Mouse (Mus musculus): ENCODE results near the gene Bcr.
"Not testable (repeated sequence)": the region's sequence is repeated elsewhere in the genome, so short reads cannot be mapped to it uniquely, and the experiment has no call there.

Gene Bcr

GRCm38 (mm10) chr10:75060217-75060842 is at the start of gene Bcr:
Gene Bcr (plus strand): TSS chr10:75060592.
- DNase-seq (ENCODE audit: low spot score in 2 of 2): peak in 1 of 2 experiments; percentile 78

DNA sequence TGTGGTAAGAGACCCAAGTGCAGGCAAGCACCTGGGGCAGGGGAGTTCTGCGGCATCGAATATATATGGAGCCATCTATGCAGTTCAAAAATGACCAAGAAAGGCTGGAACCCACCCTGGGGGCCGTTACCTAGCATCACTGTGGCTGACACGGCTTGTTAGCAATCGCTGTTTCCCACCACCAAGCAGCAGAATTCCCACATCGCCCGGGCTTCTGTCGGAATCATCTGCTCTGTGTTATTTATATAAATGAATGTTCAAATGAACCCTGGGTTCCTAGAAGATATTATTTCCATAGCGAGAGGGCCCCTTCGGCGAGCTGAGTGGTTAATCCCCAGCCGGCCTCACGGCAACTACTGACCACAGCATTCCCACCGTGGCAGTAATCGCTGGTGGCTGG is 49.7 kb upstream of the Bcr start:
- no peak for DNase-seq (ENCODE audit: low spot score in 2 of 2)

- DNase-seq (ENCODE audit: low spot score in 2 of 2): no peak
These were observed 44.9 kb upstream of the Bcr start for GRCm38 (mm10) chr10:75015465-75015864.

- DNase-seq (ENCODE audit: low spot score in 2 of 2): no peak
These were observed 43.9 kb upstream of the Bcr start for GRCm38 (mm10) chr10:75016481-75016880.

DNA sequence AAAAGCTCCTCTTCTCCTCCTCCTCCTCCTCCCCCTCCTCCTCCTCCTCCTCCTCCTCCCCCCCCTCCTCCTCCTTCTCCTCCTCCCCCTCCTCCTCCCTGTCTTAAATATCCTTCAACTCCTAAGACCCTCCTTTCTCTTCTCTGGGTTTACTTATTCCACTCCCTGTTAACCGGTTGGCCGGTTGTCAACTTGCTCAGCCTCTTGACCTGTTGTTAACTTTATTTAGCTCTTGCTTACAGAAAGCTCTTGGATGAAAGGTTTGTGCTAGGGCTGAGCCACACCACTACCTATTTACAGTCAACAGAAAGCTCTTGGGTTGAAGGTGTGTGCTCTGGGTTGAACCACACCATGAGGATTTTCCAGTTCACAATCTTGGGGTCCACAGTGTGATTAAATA is 40.1 kb upstream of the Bcr start:
- no peak for DNase-seq (ENCODE audit: low spot score in 2 of 2)

DNA sequence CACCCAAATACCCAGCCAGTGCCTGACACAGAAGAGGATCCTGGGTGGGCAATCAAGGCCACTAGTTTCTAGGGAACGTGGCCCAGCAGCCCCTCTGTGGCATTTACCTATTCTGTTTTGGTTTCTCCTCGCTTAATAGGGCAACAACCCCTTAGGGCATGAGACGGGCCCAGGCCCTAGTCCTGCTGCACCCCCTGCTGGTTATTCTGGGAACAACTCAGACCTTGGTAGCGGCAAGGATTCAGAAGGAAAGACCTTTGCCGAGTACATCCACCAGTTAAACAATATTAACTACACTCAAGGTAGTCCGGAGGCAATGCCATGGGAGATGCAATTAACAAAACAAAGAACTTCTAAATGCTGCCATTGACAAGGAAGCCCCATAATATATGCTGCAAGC is 39.3 kb upstream of the Bcr start:
- peak in 1 of 2 experiments; percentile 77 for DNase-seq (ENCODE audit: low spot score in 2 of 2)

- no peak for DNase-seq (ENCODE audit: low spot score in 2 of 2)
These were observed 33.9 kb upstream of the Bcr start for GRCm38 (mm10) chr10:75026491-75026890.

GRCm38 (mm10) chr10:75028743-75029142 is 31.6 kb upstream of the Bcr start:
- no peak for DNase-seq (ENCODE audit: low spot score in 2 of 2)

GRCm38 (mm10) chr10:75029677-75030076 is 30.7 kb upstream of the Bcr start:
- no peak for DNase-seq (ENCODE audit: low spot score in 2 of 2)

DNA sequence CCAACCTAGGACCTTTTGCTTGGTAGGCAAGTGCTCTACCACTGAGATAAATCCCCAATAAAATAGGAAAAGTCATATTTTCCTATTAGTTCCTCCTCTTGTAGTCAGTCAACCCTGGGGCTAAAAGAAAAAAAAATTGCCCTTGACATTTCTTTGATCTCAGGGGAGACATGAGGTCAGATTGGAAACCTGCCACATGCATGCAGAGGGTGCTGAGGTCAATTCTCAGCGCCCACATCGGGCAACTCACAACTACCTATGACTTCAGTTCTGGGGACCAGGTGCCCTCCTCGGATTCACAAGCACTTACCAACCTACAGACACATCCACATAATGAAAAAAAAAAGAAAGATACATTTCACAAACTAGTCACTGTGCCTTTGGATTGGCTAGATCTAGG is 30.2 kb upstream of the Bcr start:
- DNase-seq (ENCODE audit: low spot score in 2 of 2): no peak

GRCm38 (mm10) chr10:75031345-75032114 is 28.9 kb upstream of the Bcr start:
- no peak for DNase-seq (ENCODE audit: low spot score in 2 of 2)

GRCm38 (mm10) chr10:75032395-75032794 is 28.0 kb upstream of the Bcr start, which contains the start of gene Rsph14:
Gene Rsph14 (minus strand): TSS chr10:75032586.
- peak; percentile 81 for DNase-seq (ENCODE audit: low spot score in 2 of 2)

DNA sequence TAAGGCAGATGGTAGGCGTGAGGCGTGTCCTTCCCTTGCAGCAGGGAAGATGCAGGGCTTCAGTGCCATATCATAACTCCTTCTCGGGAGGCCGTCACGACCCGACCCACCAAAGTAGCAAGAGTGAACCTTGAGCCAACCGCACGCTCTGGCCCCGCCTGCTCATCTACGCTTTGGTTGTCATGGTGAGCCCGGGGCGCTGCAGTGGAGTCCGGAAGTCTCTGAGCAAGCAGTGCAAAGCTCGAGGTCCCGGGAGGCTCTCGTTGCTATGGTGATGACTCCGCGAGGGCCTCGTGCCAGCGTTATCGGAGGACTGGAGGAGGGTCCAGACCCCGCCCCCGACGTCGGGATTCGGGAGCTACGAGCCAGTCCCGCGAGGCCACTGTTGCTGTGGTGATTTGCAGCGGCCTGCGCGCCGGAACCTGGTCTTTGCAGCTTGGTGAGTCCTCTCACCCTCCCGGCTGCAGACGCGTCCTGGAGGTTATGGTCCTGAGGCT is 23.5 kb upstream of the Bcr start, which contains the start of gene Rab36:
Rab36 (plus strand) TSS at position 176 of the 497 bp plus-strand sequence.
- peak; percentile 95 to 97 for DNase-seq (ENCODE audit: low spot score in 2 of 2)

GRCm38 (mm10) chr10:75042060-75042459 is 18.3 kb upstream of the Bcr start:
- DNase-seq (ENCODE audit: low spot score in 2 of 2): not testable (repeated sequence)

- no peak for DNase-seq (ENCODE audit: low spot score in 2 of 2)
These were observed 15.9 kb upstream of the Bcr start for GRCm38 (mm10) chr10:75044459-75044858.

- no peak for DNase-seq (ENCODE audit: low spot score in 2 of 2)
These were observed 14.6 kb upstream of the Bcr start for GRCm38 (mm10) chr10:75045831-75046230.

DNA sequence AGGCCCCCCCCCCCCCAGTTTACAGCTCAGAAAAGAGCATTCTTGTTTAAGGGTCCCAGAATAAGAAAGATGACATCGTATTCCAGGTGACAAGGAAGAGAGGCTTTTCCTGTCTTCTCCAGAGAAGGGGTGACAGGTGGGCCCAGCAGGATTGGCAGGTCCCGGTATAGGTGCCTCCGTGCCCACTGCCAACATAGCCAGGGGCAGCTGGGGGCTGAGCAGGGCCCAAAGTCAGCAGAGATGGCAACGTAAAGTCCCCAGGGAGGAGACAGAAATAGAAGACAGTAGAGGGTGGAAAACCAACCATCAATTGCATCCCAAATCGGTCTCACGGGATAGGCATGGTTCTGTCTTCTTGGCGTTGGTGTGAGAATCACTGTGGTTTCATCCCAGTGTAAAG is 11.7 kb upstream of the Bcr start:
- no peak for DNase-seq (ENCODE audit: low spot score in 2 of 2)

- no peak for DNase-seq (ENCODE audit: low spot score in 2 of 2)
These were observed 8.9 kb upstream of the Bcr start for GRCm38 (mm10) chr10:75051364-75052074.

DNA sequence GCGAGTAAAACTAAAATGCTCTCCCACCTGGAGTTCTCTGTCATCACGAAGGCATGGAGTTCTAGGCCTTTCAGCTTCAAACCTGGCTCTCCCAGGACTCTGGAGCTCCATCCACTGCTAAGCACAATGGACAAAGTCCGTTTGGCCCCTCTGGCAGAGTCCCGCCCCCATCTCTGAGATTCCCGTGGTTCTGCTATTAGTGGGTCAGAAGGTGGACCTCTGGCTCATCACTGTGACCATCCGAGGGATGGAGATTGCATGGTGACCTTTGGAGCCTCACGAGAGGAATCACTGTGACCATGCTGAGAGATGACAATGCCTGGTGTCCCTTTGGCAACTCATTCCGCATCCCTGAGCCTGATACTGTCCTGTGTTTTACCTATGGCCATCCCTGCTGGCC is 7.5 kb upstream of the Bcr start:
- no peak for DNase-seq (ENCODE audit: low spot score in 2 of 2)

DNA sequence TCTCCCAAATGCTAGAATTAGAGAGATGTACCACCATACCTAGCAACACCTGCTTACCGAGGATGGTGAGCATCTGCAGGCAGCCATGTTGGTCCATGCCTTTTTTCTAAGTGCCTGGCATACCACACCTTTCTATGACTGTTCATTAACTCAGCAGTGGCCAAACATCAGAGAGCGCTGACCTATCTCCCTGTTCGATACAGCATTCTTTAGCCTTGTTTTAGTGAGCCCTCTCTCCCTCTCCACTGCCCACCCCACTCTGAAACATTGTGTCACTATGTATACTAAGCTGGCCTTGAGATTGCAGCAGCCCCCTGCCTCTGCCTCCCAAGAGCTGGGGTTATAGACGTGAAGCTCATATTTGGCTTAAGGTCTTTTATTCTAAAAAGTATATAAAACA is 6.7 kb upstream of the Bcr start:
- no peak for DNase-seq (ENCODE audit: low spot score in 2 of 2)

DNA sequence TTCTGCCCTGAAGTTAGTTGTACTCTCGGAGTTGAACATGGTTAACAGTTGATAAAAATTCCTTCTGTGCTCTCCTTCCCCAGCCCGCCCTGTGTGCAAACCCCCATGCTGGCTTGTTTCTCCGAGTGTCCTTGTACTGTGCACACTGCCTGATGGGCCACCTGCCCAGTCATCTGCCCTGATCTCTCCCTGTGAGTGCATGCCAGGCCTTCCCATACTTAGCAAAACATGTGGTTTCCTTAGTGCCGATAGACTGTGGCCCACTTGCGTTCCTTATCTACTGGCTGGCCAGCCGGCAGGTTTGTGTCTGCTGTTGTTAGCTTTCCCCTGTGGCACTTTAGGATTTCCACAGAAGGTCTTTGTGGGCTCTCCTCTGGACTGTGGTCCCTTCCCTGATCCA is 6.3 kb upstream of the Bcr start:
- no peak for DNase-seq (ENCODE audit: low spot score in 2 of 2)

DNA sequence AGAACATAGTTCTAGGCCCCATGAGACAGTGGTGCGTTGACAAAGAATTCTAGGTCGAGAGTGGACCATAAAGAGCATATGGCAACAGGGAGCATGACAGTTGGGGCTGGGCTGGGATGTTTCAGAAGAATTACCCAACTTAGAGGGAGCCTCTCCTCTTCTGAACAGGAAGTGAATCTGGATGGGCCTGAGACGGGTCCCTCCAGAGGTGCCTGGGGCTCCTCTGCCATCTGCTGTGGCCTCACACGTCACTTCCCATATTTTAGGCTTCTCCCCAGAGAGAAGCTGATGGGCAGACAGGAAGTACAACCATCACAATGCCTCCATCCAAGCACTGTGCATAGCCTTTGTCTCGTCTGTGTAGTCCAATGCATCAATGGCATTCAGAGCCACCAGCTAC is 4.7 kb upstream of the Bcr start:
- DNase-seq (ENCODE audit: low spot score in 2 of 2): no peak

Data from frontal cortex, postnatal 10 days (tissue).